Mouse (Mus musculus) layer of hippocampus, adult 18-20 months (tissue): ENCODE measurements around the gene Rhno1. TPM values are rescaled to one million over a fixed set of nuclear protein-coding genes. Genes with fewer than 3 reads are reported as not detected.
"Not testable (repeated sequence)": the region's sequence is repeated elsewhere in the genome, so short reads cannot be mapped to it uniquely, and the experiment has no call there.

ENCODE experiments used
- DNase-seq, 2 experiments: peaks; one replicate each; pipeline ENCODE4 v3.0.0; 2022; ENCODE audit warnings: low spot score in 2 of 2
- long read RNA-seq: library from polyadenylated mRNA; stranded (forward); transcript quantifications from one replicate; pipeline ENCODE4 v2.0.0, GENCODE M21; 2021
- total RNA-seq, 2 experiments: library from RNA; stranded (reverse); gene quantifications; 2 replicates each; pipeline ENCODE4 v1.2.3; 2021

Rhno1 gene
- 10 to 100 TPM; 21.5 to 23.4 TPM for total RNA-seq
- long read RNA-seq, transcript Rhno1-202 (3 exons, 1,108 nt): major isoform, 6 of 14 reads
- long read RNA-seq, partial matches to known transcripts: 0 of 14 reads
- long read RNA-seq, other reads (novel, unspliced or antisense): 4 of 14 reads

GRCm38 (mm10) chr6:128362381-128363006, at the start of gene Rhno1, which contains the start of gene Foxm1:
TSS of gene Rhno1 (minus strand) at chr6:128362911.
TSS of gene Foxm1 (plus strand) at chr6:128362967.
- peak; percentile 58 to 82 for DNase-seq

DNA sequence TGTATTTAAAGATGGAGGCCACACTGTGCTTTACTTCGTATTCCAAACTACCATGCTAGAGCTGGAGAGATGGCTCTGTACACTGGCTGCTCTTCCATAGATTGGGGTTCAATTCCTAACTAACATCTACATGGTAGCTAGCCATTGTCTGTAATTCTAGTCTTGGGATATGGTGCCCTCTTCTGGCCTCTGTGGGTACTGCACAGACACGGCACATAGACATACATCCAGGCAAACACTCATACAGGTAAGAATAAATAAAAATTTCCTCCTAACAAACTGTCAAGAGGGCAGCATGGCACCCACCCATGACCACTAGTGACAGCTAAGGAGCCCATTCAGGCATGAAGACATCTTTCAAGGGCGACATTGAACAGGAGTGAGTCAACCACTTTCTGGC, 48.4 kb upstream of the Rhno1 start:
- peak; percentile 67 to 95 for DNase-seq

DNA sequence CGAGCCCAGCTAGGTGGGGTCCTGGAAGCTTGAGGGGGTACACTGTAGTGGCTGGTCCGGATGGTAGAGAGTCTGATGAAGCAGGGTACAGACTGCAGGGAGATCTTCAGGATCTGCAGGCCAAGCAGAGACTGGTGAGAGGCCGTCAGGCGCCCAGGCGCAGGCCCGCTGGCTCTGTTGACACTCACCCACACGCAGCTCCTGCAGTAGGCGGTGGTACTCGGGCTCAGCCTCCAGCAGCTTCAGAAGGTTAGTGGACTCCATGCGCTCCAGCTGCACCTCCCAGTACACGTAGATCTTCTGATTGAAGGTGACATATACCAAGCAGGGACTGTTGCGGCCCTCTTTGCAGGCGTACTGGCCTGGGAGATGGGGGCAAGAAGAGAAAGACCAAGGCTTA, 47.6 kb upstream of the Rhno1 start:
- no peak for DNase-seq

- no peak for DNase-seq
Measured at GRCm38 (mm10) chr6:128408544-128409125, 45.9 kb upstream of the Rhno1 start.

DNA sequence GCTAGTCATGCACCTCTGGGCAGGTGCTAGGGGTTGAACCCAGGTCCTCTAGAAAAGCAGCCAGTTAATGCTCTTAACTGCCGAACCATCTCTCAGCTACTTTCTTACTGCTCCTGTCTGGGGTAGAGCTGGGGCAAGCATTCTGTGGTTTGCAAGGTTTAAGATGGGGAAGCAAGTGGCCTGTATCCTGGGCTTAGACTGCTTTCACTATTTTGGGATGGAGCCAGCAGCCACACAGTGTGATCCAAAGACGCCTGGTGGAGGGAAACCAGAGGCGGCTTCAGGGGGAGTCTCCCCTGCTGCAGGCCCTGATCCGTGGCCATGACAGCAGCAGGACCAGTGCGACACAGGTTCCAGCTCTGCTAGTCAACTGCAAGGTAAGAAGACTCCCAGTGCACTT, 42.0 kb upstream of the Rhno1 start:
- no peak for DNase-seq

- DNase-seq: peak in 1 of 2 experiments; percentile 62
Measured at GRCm38 (mm10) chr6:128399421-128400185, 36.9 kb upstream of the Rhno1 start.

GRCm38 (mm10) chr6:128398996-128399395, 36.3 kb upstream of the Rhno1 start, which contains the start of gene Nrip2:
TSS of gene Nrip2 (plus strand) at chr6:128399296.
- DNase-seq: no peak

GRCm38 (mm10) chr6:128397574-128398261, 35.0 kb upstream of the Rhno1 start:
- DNase-seq: peak in 1 of 2 experiments; percentile 57

DNA sequence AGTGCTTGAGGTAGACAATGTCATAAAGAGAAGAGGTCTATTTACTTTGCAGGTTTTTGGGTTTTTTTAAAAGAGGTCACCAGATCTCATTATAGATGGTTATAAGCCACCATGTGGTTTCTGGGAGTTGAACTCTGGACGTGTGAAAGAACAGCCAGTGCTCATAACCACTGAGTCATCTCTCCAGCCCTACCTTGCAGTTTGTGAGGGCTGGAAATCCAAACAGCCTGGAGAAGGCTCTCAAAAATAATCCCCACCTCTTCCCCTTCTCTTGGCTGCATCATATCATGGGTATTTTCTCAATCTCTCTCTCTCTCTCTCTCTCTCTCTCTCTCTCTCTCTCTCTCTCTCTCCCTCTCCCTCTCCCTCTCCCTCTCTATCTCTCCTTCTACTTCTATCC, 28.0 kb upstream of the Rhno1 start:
- no peak for DNase-seq

- no peak for DNase-seq
Measured at GRCm38 (mm10) chr6:128389185-128389584, 26.5 kb upstream of the Rhno1 start.

GRCm38 (mm10) chr6:128385026-128385425, 22.3 kb upstream of the Rhno1 start:
- no peak for DNase-seq

- DNase-seq: no peak
Measured at GRCm38 (mm10) chr6:128383752-128384151, 21.0 kb upstream of the Rhno1 start.

DNA sequence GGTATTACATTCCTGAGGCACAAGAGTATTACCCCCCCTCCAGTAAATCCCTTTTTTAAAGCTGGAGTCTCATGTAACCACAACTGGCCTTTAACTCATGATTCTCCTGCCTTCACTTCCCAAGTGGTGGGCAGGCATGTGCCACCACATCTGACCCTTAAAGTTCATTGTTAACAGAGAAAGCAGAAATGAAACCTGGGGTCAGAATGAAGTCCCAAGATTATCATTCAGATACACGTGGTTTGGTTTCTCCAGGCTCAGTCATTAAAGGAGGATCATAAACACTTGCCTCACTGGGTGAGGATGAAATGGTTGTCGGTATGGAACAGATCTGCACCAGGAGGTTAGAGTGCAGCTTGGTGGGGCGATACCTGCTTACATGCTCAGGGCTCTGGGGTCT, 18.5 kb upstream of the Rhno1 start:
- no peak for DNase-seq

DNA sequence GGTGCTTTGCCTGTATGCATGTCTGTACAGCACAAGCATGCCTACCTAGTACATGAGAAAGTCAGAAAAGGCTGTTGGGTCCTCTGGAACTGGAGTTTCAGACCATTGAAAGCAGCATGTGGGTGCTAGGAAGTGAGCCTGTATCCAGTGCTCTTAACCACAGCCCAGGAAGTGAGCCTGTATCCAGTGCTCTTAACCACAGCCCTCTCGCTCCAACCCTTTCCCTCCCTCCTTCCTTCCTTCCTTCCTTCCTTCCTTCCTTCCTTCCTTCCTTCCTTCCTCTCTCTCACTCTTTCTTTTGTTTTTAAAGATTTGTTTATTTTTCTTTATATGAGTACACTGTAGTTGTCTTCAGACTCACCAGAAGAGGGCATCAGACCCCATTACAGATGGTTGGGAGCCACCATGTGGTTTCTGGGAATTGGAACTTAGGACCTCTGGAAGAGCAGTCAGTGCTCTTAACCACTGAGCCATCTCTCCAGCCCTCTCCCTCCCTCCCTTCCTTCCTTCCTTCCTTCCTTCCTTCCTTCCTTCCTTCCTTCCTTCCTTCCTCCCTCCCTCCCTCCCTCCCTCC, 18.0 kb upstream of the Rhno1 start:
- DNase-seq: not testable (repeated sequence)

DNA sequence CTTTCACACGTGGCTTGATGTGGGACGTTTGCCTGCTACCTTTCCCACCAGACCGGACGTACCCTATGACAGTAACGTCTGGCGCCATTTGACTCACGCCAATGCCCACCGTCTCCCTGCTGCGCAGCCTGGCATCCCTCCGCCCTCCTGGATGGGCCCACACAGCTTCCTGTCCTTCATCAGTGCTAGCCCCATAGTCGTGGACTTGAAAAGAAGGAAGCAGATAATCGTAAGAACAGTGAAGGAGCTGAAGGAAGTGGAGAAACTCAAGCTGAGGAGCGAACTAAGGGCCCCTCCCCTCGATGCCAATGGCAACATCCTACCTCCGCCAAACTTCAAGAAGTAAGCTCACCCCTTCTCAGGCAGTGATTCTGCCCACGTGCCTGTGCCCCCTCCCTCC, 16.9 kb upstream of the Rhno1 start:
- DNase-seq: no peak

GRCm38 (mm10) chr6:128376371-128377085, 13.8 kb upstream of the Rhno1 start:
- no peak for DNase-seq

DNA sequence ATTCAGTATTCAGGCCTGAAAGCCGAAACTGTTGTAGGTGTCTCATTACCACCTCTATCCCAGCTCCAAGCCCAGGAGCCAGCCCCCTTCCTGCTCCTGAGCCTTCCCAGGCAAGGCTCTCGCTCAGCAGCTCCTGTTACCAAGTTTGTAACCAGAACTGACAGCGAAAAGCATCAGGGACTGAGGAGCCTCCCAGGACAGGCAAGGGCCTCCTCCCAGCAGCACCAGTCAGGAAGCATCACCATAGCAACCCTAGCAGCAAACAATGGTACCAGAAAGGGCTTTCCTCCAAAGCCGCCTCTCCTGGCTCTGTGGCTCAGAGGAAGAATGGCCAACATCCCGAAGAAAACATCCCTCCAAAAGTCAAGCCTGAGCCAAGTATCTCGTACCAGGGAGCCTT, 12.5 kb upstream of the Rhno1 start, which contains the start of the genes Tex52 and Gm44596:
Tex52 (plus strand) TSS at position 265 of the 400 bp plus-strand sequence.
Gm44596 (plus strand) TSS at position 312 of the 400 bp plus-strand sequence.
- DNase-seq: peak; percentile 60 to 72

DNA sequence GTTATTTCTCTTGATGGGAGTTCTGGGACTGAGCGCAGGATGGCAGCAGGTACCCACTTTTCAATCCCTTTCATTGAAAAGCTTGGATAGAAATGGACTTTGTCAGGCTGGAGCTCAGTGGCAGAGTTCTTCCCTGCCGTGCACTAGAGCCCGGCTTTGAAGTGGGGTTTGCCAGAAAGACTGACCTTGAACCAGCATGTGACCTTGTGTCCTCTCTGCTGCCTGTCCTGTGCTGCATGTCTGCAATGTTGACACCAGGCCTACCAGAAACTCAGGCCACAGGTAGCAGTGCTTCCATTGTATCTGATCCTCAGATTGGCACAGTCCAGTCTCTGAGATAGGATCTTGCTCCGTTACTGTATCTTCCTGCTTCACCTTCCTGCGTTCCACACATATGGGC, 7.3 kb upstream of the Rhno1 start:
- no peak for DNase-seq

GRCm38 (mm10) chr6:128366466-128366865, 3.8 kb upstream of the Rhno1 start:
- no peak for DNase-seq

- DNase-seq: no peak
Measured at GRCm38 (mm10) chr6:128364721-128365120, 2.0 kb upstream of the Rhno1 start.
